Mouse (Mus musculus) midbrain, embryonic 13.5 days (tissue): Measurements from ENCODE around the gene Eml3. TPM values are rescaled to one million over a fixed set of nuclear protein-coding genes. Genes with fewer than 3 reads are reported as not detected.
A peak's percentile ranks its signal among the peaks of the same experiment; 100 is the strongest.

ENCODE experiments used
- ATAC-seq: fragments of 200-750 bp; cut with Nextera tagmentation; 2 replicates; pipeline ENCODE4 v1.8.0; 2017; ENCODE audit warnings: mild to moderate bottlenecking, moderate TSS enrichment, moderate library complexity
- H3K27ac ChIP-seq: fragments of 300-500 bp; sonication (generic); 2 replicates; pipeline ENCODE4 v1.5.1; 2015; ENCODE audit warnings: inconsistent platforms, mild to moderate bottlenecking, moderate library complexity
- H3K27me3 ChIP-seq: fragments of 300-500 bp; sonication (generic); 2 replicates; pipeline ENCODE4 v1.6.1; 2015; ENCODE audit warnings: mild to moderate bottlenecking, inconsistent platforms
- H3K36me3 ChIP-seq: fragments of 300-500 bp; sonication (generic); 2 replicates; pipeline ENCODE4 v1.6.1; 2015; ENCODE audit warnings: mild to moderate bottlenecking, inconsistent platforms
- H3K4me1 ChIP-seq: fragments of 300-500 bp; sonication (generic); replicated peaks from 2 replicates; pipeline ENCODE4 v1.6.1; 2015; ENCODE audit warnings: inconsistent platforms
- H3K4me2 ChIP-seq: fragments of 300-500 bp; sonication (generic); replicated peaks from 2 replicates; pipeline ENCODE4 v1.6.1; 2015; ENCODE audit warnings: moderate library complexity, mild to moderate bottlenecking, inconsistent platforms
- H3K4me3 ChIP-seq: fragments of 300-500 bp; sonication (generic); replicated peaks from 2 replicates; pipeline ENCODE4 v1.5.1; 2015; ENCODE audit warnings: mild to moderate bottlenecking, inconsistent platforms
- H3K9ac ChIP-seq: fragments of 300-500 bp; sonication (generic); replicated peaks from 2 replicates; pipeline ENCODE4 v1.6.1; 2015; ENCODE audit warnings: mild to moderate bottlenecking, inconsistent platforms
- H3K9me3 ChIP-seq: fragments of 300-500 bp; sonication (generic); 2 replicates; pipeline ENCODE4 v1.6.1; 2016; ENCODE audit warnings: mild to moderate bottlenecking, inconsistent platforms
- WGBS: fragments of 180-500 bp; shearing (Covaris S2); methylation state at CpG from one replicate; pipeline ENCODE4 v1.1.7; 2015; 5-methylcytosine and 5-hydroxymethylcytosine counted together
- polyA plus RNA-seq: library from polyadenylated mRNA; unstranded; fragments of >200 nt; fragmentation: Nextera tagmentation; extraction: Ambion mirVana; gene quantifications from 2 replicates; pipeline ENCODE4 v1.2.1, GENCODE M21; 2015

Gene Eml3
- 8.7 and 9.2 TPM in 2 replicates for polyA plus RNA-seq

DNA sequence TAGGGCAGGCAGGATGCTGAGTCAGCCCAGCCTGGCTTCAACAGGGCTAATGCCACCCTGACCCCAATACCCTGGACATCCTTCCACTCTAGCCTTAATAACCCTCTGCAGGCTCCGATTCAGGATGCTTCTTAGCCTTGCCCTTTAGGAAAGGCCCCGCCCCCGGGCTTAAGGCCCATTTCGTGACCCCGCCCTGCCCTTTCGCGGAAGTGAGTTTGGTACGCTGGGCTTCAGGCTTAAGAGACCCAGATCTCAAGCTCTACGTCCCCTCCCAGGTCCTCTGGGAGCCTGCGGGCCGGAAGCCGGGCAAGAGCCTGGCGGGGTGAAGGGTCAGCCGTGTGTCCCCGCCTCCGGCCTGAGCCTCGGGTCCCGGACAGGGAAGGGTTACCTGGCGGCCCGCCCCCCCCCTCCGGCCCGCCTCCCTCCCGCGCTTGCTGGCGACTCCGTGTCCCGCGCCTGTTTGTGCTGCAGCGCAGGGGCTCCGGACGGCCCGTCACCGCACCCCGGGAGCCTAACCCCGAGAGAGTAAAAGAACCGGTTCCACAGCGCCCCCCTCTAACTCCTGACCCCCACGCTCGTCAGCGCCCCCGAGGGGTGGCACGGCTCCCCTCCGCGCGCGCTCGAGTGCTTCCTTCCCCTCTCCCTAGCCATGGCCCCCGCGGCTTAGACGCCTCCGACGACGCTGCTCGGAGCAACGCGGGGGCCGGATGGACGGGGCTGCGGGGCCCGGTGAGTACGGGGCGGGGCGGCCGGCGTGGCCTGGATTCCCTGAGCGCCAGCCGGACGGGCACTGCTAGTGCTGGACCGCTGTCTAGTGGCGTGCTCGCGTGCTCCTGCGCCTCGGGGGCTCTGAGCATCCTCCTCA lies at the start of gene Eml3, which contains the start of gene Rom1:
TSS of gene Eml3 (plus strand) at position 329 of the 865 bp plus-strand sequence.
TSS of gene Rom1 (minus strand) at position 133 of the 865 bp plus-strand sequence.
- 1% methylated on average over 67 of the region's 74 CpGs for WGBS
- Histone ChIP-seq H3K4me2 (peak within 1 kb of the TSS; percentile 78), H3K9ac (peak within 1 kb of the TSS; percentile 76), H3K9me3 (no peaks in the 10 kb centered on the region), H3K4me3 (peak within 1 kb of the TSS; percentile 57), H3K27ac (no peak within 1 kb of the TSS; the same call in 1 of the 2 replicates), H3K27me3 (peaks cover 14% of the 10 kb centered on the region; the same call in 1 of the 2 replicates), H3K4me1 (peaks cover 21% of the 10 kb centered on the region), H3K36me3 (peaks cover 26% of the 10 kb centered on the region)
- peak; percentile 71 for ATAC-seq

DNA sequence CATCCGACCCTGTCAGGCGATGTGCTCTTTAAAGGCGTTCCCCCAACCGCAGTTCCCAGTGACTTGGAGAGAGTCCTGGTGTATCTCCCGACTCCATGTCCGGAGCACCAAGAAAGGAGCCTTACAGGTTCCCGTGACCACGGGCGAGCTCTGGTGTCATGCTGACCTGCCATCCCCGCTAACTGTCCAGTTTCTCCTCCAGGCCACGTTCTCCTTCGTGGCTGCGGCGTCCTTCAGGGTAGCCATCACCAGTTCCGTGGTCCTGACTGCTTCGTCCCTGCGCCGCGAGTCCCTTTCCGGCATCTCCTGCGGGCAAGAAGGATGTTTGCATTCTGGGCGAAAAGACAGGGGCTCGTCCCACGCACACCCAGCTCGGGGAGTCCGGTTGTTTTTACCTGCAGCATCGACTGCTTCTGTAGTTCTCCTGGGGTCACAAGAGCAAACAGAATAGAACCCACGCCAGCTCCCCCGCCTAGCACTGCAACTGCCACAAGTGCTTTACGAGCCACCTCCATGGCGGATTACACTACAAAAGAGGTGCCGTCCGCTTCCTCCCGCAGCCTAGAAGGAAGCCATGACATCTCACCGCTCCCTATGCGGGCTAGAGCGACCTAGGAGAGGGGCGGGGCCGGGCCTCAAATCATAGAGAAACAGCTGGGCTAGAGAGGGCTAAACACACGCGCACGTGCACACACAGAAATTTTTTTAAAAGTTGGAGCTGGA lies 48.9 kb upstream of the Eml3 start, which contains the start of gene Uqcc3:
TSS of gene Uqcc3 (minus strand) at position 613 of the 723 bp plus-strand sequence.
- Histone ChIP-seq H3K9ac (peak within 1 kb of the TSS; percentile 87), H3K4me3 (peak within 1 kb of the TSS; percentile 72), H3K36me3 (peaks cover 23% of the 10 kb centered on the region), H3K27me3 (no peaks in the 10 kb centered on the region), H3K4me1 (peaks cover 15% of the 10 kb centered on the region), H3K9me3 (no peaks in the 10 kb centered on the region), H3K4me2 (peak within 1 kb of the TSS; percentile 86), H3K27ac (peak within 1 kb of the TSS; percentile 84)
- under 1% methylated on average over 42 of the region's 42 CpGs for WGBS
- peak; percentile 98 for ATAC-seq

DNA sequence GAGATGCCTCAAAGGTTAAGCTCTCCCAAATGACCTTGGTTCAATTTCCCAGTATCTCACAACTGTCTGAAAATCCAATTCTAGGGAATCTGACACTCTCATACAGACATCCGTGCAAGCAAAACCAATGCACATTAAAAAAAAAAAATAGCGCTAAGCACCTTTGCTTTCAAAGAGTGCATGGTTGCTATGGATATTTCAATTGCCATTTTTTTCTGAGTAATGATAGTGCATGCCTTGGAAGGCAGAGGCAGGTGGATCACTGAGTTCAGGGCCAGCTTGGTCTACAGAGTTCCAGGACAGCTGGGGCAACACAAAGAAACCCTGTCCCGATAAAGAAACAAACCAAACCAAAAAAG lies 48.3 kb upstream of the Eml3 start:
- peak; percentile 16; the same call in 1 of the 2 replicates for ATAC-seq

DNA sequence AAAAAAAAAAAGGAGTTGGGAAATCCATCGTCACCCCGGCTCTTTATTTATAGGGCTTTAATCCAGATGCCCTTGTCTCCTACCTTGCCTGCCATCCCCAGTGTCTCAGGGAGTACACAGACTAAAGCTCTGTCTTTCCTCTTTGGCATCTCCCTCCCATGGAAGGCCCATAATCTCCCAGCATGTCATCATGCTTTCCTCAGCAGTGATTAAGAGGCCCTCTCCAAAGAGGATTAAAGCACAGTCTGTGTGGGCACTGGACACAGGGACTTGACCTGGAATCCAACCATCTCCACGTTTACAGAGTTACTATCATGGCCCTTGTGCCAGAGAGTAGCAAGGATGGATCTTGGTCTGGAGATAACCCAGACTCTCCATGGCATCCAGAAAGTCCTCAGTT lies 45.7 kb upstream of the Eml3 start, which contains the start of the genes Lbhd1 and Gm49403:
TSS of gene Lbhd1 (plus strand) at position 117 of the 400 bp plus-strand sequence.
TSS of gene Gm49403 (plus strand) at position 315 of the 400 bp plus-strand sequence.
- H3K27me3 ChIP-seq, result no peaks in the 10 kb centered on the region
- H3K36me3 ChIP-seq, result no peaks in the 10 kb centered on the region
- ATAC-seq, result no peak
- H3K27ac ChIP-seq, result no peak within 1 kb of the TSS
- no peak within 1 kb of the TSS for H3K4me2 ChIP-seq
- H3K9ac ChIP-seq, result no peak within 1 kb of the TSS; the same call in 1 of the 2 replicates
- no peak within 1 kb of the TSS for H3K4me3 ChIP-seq
- 65% methylated on average over 3 of the region's 3 CpGs for WGBS
- no peaks in the 10 kb centered on the region for H3K9me3 ChIP-seq
- H3K4me1 ChIP-seq, result peaks cover 24% of the 10 kb centered on the region

More for the DNA sequence above, 48.3 kb upstream of the Eml3 start:
- H3K4me1 ChIP-seq, result peaks cover 15% of the 10 kb centered on the region
- H3K27ac ChIP-seq, result peak overlapping the region; percentile 84
- H3K9me3 ChIP-seq, result no peaks in the 10 kb centered on the region
- H3K27me3 ChIP-seq, result no peaks in the 10 kb centered on the region
- H3K9ac ChIP-seq, result peak overlapping the region; percentile 87
- peak overlapping the region; percentile 72 for H3K4me3 ChIP-seq
- WGBS, result 16% methylated on average over 3 of the region's 3 CpGs
- peak overlapping the region; percentile 86 for H3K4me2 ChIP-seq
- H3K36me3 ChIP-seq, result peaks cover 18% of the 10 kb centered on the region

DNA sequence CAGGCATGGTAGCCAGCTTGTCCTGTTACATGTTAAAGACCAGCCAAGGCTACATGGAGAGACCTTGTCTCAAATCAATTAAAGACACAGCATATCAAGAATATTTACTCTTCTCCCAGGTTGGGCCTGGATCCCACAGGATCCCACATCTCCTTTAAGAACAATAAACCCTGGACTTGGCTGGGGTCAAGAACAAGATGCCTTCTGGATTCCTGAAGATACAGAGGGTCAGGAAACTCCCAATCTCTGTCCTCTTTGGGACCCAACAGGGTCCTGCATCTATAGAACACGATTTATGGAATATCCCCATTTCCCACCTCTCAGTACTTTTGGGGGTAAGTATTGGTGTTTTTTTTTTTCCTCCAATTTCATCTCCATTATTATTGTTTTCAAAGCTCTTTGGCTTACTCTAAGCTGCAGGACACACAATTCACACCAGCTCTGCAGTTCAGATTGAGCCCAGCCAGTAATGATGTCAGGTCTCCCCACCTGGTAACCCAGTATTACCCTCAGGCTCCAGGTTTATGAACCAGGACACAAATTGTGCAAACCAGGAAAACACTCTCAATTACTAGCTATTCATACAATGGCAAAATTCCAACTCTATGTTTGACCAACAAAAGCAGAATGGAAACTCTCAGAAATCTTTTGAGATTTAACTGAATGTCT lies 42.3 kb upstream of the Eml3 start:
- Histone ChIP-seq H3K27ac (no peak overlapping the region), H3K27me3 (no peaks in the 10 kb centered on the region), H3K4me1 (peaks cover 17% of the 10 kb centered on the region), H3K4me2 (peak overlapping the region; percentile 82; the same call in 1 of the 2 replicates), H3K9me3 (no peaks in the 10 kb centered on the region), H3K9ac (0 out of 2 replicates have a peak overlapping the region, but pooled peaks have one; percentile 73), H3K4me3 (no peak overlapping the region), H3K36me3 (peaks cover 9% of the 10 kb centered on the region; the same call in 1 of the 2 replicates)
- whole genome bisulfite sequencing, result 39% methylated on average over 1 of the region's 1 CpGs
- ATAC-seq, result no peak

DNA sequence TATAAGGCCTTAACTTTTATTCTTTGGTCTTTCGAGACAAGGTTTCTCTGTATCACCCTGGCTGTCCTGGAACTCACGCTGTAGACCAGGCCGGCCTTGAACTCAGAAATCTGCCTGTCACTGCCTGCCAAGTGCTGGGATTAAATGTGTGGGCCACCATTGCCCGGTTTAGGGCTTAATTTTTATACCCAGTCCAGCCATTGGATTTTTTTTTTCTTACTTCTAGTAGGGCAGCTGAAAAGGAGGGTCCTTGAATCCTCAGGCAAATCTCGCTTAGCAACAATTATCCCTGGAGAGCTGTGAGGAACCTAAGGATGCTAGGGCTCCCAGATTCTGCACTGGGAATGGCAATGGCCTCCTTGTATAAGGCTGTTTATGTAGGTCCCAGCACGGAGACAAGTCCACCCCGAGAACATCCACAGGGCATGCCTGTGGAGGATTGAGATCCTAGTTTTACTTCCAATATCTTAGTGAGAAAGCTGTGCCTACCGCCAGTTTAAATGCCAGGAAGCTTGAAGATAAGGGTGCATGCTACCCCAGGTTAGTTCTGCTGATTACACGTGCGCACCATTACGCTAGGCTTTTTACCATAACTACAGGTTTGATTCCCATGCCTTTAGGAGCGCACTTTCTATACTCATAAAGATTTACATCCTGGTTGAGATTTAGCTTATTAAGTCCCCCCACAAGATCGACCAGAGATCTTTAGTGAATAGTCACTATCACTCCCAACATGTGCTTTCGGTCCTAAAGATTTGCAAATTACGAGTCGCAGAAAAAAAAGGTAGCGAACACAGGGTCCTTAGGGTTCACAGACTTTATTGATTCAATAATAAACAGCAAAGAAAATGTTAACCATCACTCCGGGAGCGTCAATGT lies 41.5 kb upstream of the Eml3 start:
- Histone ChIP-seq H3K9ac (peak overlapping the region; percentile 73), H3K27ac (peak overlapping the region; percentile 77), H3K27me3 (no peaks in the 10 kb centered on the region), H3K4me1 (peaks cover 21% of the 10 kb centered on the region), H3K9me3 (no peaks in the 10 kb centered on the region), H3K4me2 (peak overlapping the region; percentile 82), H3K4me3 (peak overlapping the region; percentile 68), H3K36me3 (peaks cover 9% of the 10 kb centered on the region; the same call in 1 of the 2 replicates)
- 17% methylated on average over 19 of the region's 19 CpGs for WGBS
- ATAC-seq, result no peak

DNA sequence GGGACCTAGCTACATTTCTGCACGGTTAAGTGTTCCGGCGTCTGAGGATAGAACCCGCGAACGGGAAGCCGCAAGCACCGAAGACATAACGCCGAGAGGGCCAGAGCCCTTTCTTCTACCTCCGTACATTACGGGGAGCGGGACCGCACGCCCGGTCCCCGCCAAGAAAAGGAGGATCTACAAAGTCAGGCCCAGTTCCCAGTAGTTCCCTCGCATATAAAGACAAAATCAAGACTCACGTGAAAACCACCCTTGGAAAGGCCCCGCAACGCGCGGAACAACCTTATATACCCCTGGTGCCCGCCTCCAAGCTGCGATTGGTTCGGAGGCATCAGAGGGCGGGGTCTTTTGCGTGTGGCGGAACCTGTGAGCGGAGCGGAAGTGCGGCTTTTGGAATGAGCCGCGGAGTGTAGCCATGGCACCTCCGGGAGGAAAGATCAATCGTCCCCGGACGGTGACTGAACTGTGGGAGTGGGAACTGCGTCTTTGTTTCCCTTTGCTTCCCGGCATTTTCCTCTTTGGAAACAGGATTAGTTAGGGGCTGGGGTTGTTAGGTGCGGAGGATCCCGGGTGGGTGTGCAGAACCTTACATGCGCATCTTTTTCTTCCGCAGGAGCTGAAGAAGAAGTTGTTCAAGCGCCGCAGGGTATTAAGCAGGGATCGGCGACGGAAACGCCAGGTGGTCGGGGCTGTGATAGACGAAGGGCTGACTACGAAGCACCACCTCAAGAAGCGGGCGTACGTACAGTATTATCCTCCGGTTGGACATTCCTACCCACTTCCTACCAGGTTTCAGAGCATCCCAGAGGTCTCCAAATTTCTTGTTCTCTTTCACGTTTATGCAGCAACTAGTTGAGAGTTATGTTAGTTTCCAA lies 40.6 kb upstream of the Eml3 start, which contains the start of the genes 1810009A15Rik and Gm49416:
TSS of gene 1810009A15Rik (plus strand) at position 343 of the 875 bp plus-strand sequence.
TSS of gene Gm49416 (plus strand) at position 416 of the 875 bp plus-strand sequence.
- Histone ChIP-seq H3K4me1 (peaks cover 27% of the 10 kb centered on the region), H3K27me3 (no peaks in the 10 kb centered on the region), H3K9me3 (no peaks in the 10 kb centered on the region), H3K9ac (peak within 1 kb of the TSS; percentile 77), H3K27ac (peak within 1 kb of the TSS; percentile 85), H3K4me3 (peak within 1 kb of the TSS; percentile 68), H3K4me2 (peak within 1 kb of the TSS; percentile 82), H3K36me3 (peaks cover 9% of the 10 kb centered on the region; the same call in 1 of the 2 replicates)
- under 1% methylated on average over 58 of the region's 58 CpGs for WGBS
- ATAC-seq, result peak; percentile 97

DNA sequence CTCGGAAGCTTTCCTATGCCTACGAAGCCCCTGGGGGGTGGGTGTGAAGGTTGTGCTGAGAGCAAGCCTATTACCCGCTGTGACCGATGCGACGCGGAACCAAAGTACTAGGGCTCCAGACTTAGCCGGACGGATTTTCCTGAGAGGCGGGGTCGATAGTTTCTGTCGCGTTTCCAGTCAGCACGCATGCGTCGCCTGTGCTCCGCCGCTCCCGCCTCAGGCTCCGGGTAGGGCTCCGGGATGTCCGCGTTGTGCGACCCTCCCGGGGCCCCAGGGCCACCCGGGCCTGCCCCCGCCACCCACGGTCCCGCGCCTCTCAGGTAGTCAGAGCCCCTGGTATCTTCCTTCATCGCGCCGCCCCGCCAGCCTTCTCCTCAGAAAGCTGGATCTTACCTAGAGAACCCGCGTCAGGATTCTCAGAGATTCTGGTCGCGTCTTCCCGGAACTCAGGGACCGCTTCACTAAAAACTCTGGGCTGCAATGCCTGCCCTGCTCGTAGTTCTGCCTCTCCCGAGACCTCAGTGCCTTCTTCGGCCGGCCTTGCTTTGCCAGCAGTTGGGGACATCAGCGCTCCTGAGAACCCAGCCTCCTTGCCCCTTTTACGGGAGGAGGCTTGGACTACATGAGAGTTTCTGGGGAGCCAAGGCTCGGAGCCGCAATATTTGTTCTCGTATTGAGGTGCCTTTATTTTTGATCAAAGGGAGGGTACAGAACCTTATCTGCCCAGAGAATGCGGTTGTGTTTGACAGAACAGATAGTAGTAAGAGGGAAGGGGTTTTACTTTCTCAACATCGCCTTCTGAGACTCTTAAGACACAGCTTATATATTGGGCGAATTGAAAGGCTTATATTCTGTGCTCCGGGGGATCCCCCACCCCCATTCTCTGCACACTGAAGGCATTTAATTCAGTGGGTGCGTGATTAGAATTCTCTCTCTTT lies 36.3 kb upstream of the Eml3 start, which contains the start of gene Ints5:
TSS of gene Ints5 (plus strand) at position 177 of the 938 bp plus-strand sequence.
- H3K27ac ChIP-seq, result peak within 1 kb of the TSS; percentile 88
- H3K36me3 ChIP-seq, result peaks cover 32% of the 10 kb centered on the region
- H3K4me2 ChIP-seq, result peak within 1 kb of the TSS; percentile 95
- H3K9me3 ChIP-seq, result no peaks in the 10 kb centered on the region
- peak; percentile 59 for ATAC-seq
- peak within 1 kb of the TSS; percentile 89 for H3K4me3 ChIP-seq
- H3K9ac ChIP-seq, result peak within 1 kb of the TSS; percentile 95
- H3K27me3 ChIP-seq, result no peaks in the 10 kb centered on the region
- H3K4me1 ChIP-seq, result peaks cover 44% of the 10 kb centered on the region
- WGBS, result 2% methylated on average over 54 of the region's 54 CpGs

DNA sequence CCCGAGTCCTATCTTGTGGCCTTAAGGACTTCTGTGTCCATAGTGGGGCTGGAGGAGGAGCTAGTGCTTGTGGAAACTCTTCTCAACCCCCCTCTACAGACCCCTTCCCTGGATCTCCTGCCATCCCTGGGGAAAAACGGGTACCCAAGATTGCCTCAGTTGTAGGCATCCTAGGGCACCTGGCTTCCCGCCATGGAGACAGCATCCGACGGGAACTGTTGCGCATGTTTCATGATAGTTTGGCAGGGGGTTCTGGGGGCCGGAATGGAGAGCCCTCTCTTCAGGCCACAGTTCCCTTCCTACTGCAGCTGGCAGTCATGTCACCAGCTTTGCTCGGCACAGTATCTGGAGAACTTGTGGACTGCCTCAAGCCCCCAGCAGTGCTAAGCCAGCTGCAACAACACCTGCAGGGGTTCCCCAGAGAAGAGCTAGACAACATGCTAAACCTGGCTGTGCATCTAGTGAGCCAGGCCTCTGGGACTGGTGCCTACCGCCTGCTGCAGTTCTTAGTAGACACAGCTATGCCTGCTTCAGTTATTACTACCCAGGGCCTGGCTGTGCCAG lies 33.9 kb upstream of the Eml3 start:
- Histone ChIP-seq H3K9ac (no peak overlapping the region), H3K4me1 (peaks cover 48% of the 10 kb centered on the region), H3K9me3 (no peaks in the 10 kb centered on the region), H3K27ac (no peak overlapping the region), H3K27me3 (no peaks in the 10 kb centered on the region), H3K4me3 (no peak overlapping the region), H3K36me3 (peaks cover 28% of the 10 kb centered on the region), H3K4me2 (no peak overlapping the region)
- WGBS, result 89% methylated on average over 9 of the region's 9 CpGs
- no peak for ATAC-seq
